Mouse (Mus musculus) adrenal gland, postnatal 36 days (tissue): ENCODE results near the gene Zgpat. TPM values are rescaled to one million over a fixed set of nuclear protein-coding genes. Genes with fewer than 3 reads are reported as not detected.

Source experiments
- DNase-seq, 2 experiments: peaks; one replicate each; pipeline ENCODE4 v3.0.0; 2021; ENCODE audit warnings: mixed read lengths in 1 of 2
- total RNA-seq, 2 experiments: library from RNA; stranded (reverse); gene quantifications; 2 replicates each; pipeline ENCODE4 v1.2.3; 2021

Zgpat gene
- total RNA-seq, 2 experiments from 2014 or later: 34.8 to 47.3 TPM

- peak; percentile 38 to 70 for DNase-seq
Observed at GRCm38 (mm10) chr2:181384919-181385391, 20.2 kb downstream of the Zgpat start.

GRCm38 (mm10) chr2:181385885-181386284 lies 21.2 kb downstream of the Zgpat start:
- peak; percentile 60 to 68 for DNase-seq

- DNase-seq: no peak
Observed at GRCm38 (mm10) chr2:181386663-181387210, 22.0 kb downstream of the Zgpat start.

- DNase-seq: peak; percentile 59 to 60
Observed at GRCm38 (mm10) chr2:181390136-181390870, 25.6 kb downstream of the Zgpat start.

GRCm38 (mm10) chr2:181391022-181391421 lies 26.3 kb downstream of the Zgpat start:
- DNase-seq: no peak

- no peak for DNase-seq
Observed at GRCm38 (mm10) chr2:181391541-181391940, 26.8 kb downstream of the Zgpat start.

- DNase-seq: peak; percentile 91
Observed at GRCm38 (mm10) chr2:181392600-181393213, 28.0 kb downstream of the Zgpat start.

- DNase-seq: peak in 1 of 2 experiments; percentile 54
Observed at GRCm38 (mm10) chr2:181394086-181394485, 29.4 kb downstream of the Zgpat start.

GRCm38 (mm10) chr2:181397207-181397761 lies 32.6 kb downstream of the Zgpat start:
- peak; percentile 43 to 62 for DNase-seq

GRCm38 (mm10) chr2:181401497-181401896 lies 36.8 kb downstream of the Zgpat start:
- no peak for DNase-seq

GRCm38 (mm10) chr2:181403722-181404121 lies 39.0 kb downstream of the Zgpat start:
- no peak for DNase-seq

GRCm38 (mm10) chr2:181409643-181410042 lies 44.9 kb downstream of the Zgpat start:
- no peak for DNase-seq

GRCm38 (mm10) chr2:181410760-181411473 lies 46.2 kb downstream of the Zgpat start:
- peak; percentile 78 to 85 for DNase-seq

GRCm38 (mm10) chr2:181413141-181413540 lies 48.4 kb downstream of the Zgpat start:
- peak in 1 of 2 experiments; percentile 31 for DNase-seq

GRCm38 (mm10) chr2:181415945-181416344 lies 51.2 kb downstream of the Zgpat start:
- peak; percentile 82 to 86 for DNase-seq

- DNase-seq: no peak
Observed at GRCm38 (mm10) chr2:181419359-181419758, 54.6 kb downstream of the Zgpat start.

GRCm38 (mm10) chr2:181420426-181420825 lies 55.7 kb downstream of the Zgpat start:
- DNase-seq: no peak

- DNase-seq: no peak
Observed at GRCm38 (mm10) chr2:181420903-181421638, 56.3 kb downstream of the Zgpat start.

GRCm38 (mm10) chr2:181423834-181424233 lies 59.1 kb downstream of the Zgpat start:
- no peak for DNase-seq
